Mouse (Mus musculus): ENCODE data around the gene Prss44. TPM values are rescaled to one million over a fixed set of nuclear protein-coding genes. Genes with fewer than 3 reads are reported as not detected.
A peak's percentile ranks its signal among the peaks of the same experiment; 100 is the strongest.

Gene Prss44
- total RNA-seq, 1 experiment: 1.5 TPM

DNA sequence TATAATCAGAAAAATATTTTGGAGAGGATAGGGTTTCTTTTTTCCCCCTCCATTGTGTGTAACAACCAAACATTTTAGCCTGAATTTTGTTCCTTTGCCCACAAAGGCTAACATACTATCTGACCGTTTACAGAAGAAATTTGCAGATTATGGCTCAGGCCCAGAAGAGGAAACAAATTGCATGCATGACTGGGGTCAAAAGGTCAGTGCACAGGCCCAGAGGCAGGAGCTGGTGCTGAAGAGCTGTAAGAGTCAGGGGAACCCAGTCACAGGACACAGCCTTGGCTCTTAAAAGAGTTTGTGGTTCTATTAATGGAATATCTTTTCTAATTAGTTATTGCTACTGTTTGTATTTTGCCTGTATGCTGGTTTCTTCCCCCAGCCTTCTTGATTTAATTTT lies 30.2 kb upstream of the Prss44 start:
- H3K4me1 ChIP-seq (ENCODE audit: control insufficient read depth in 2 of 2, insufficient read depth in 2 of 2, low read length in 2 of 2, poor library complexity in 1 of 2): no peaks in the 10 kb centered on the region
- no peaks in the 10 kb centered on the region for H3K9me3 ChIP-seq (ENCODE audit: control insufficient read depth, insufficient read depth, low read depth, low read length)
- H3K4me3 ChIP-seq (ENCODE audit: insufficient read depth in 1 of 2, low read depth in 1 of 2, low read length in 2 of 2, poor library complexity in 1 of 2, severe bottlenecking in 1 of 2): no peak overlapping the region
- DNase-seq (ENCODE audit: low read depth, low spot score): no peak
- no peaks in the 10 kb centered on the region for H3K36me3 ChIP-seq (ENCODE audit: control insufficient read depth, insufficient read depth, low read length, poor library complexity, severe bottlenecking)
- H3K27ac ChIP-seq (ENCODE audit: insufficient read depth, low read depth, low read length, poor library complexity, severe bottlenecking): no peak overlapping the region
- in situ Hi-C loops (cut with MboI; ENCODE audit: low sequenced_read_pairs in 2 of 2, unreplicated experiment in 2 of 2): no loop called here
- H3K9ac ChIP-seq (ENCODE audit: insufficient read depth, low read depth, low read length, poor library complexity, severe bottlenecking): no peak overlapping the region
- TF ChIP-seq CHD2 (IDR thresholded peaks at IDR 0.05; ENCODE audit: low read depth, low read length): no peak

DNA sequence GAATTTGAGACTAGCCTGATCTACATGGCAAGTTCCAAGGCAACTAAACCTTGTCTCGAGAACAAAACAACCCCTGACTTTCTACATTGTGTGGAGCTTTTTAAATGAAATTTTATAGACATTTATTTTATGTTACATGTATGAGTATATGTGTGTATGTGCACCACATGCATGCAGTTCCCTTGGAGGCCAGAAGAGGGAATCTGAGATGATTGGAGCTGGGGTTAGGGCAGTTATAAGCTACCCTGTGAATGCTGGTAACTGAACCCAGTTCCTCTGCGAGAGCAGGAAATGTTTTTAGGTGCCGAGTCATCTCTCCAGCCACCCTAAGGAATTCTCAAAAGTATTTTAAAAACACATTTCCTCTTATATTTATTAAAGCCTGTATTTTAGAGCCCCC lies 25.6 kb upstream of the Prss44 start:
- Histone ChIP-seq H3K27ac (ENCODE audit: insufficient read depth, low read depth, low read length, poor library complexity, severe bottlenecking) (no peak overlapping the region), H3K4me1 (ENCODE audit: control insufficient read depth in 2 of 2, insufficient read depth in 2 of 2, low read length in 2 of 2, poor library complexity in 1 of 2) (no peaks in the 10 kb centered on the region), H3K9ac (ENCODE audit: insufficient read depth, low read depth, low read length, poor library complexity, severe bottlenecking) (no peak overlapping the region), H3K36me3 (ENCODE audit: control insufficient read depth, insufficient read depth, low read length, poor library complexity, severe bottlenecking) (no peaks in the 10 kb centered on the region), H3K9me3 (ENCODE audit: control insufficient read depth, insufficient read depth, low read depth, low read length) (no peaks in the 10 kb centered on the region), H3K4me3 (ENCODE audit: insufficient read depth in 1 of 2, low read depth in 1 of 2, low read length in 2 of 2, poor library complexity in 1 of 2, severe bottlenecking in 1 of 2) (no peak overlapping the region)
- in situ Hi-C loops (cut with MboI; ENCODE audit: low sequenced_read_pairs in 2 of 2, unreplicated experiment in 2 of 2): no loop called here
- TF ChIP-seq ZNF384 (IDR thresholded peaks at IDR 0.05; ENCODE audit: low read depth, low read length): no peak
- no peak for TF ChIP-seq HCFC1 (IDR thresholded peaks at IDR 0.05; ENCODE audit: borderline replicate concordance, insufficient read depth, low read length)
- no peak for TF ChIP-seq ZC3H11A (IDR thresholded peaks at IDR 0.05; ENCODE audit: borderline replicate concordance, low read depth, low read length)
- no peak for TF ChIP-seq CHD2 (IDR thresholded peaks at IDR 0.05; ENCODE audit: low read depth, low read length)
- no peak for TF ChIP-seq MAFK (IDR thresholded peaks at IDR 0.05; ENCODE audit: insufficient read depth, low read depth, low read length)
- DNase-seq (ENCODE audit: low read depth, low spot score): no peak

- no peak overlapping the region for H3K4me3 ChIP-seq (ENCODE audit: insufficient read depth in 1 of 2, low read depth in 1 of 2, low read length in 2 of 2, poor library complexity in 1 of 2, severe bottlenecking in 1 of 2)
- in situ Hi-C loops (cut with MboI; ENCODE audit: low sequenced_read_pairs in 2 of 2, unreplicated experiment in 2 of 2): no loop called here
- DNase-seq (ENCODE audit: low read depth, low spot score): no peak
- no peaks in the 10 kb centered on the region for H3K9me3 ChIP-seq (ENCODE audit: control insufficient read depth, insufficient read depth, low read depth, low read length)
- no peaks in the 10 kb centered on the region for H3K4me1 ChIP-seq (ENCODE audit: control insufficient read depth in 2 of 2, insufficient read depth in 2 of 2, low read length in 2 of 2, poor library complexity in 1 of 2)
- H3K36me3 ChIP-seq (ENCODE audit: control insufficient read depth, insufficient read depth, low read length, poor library complexity, severe bottlenecking): peaks cover 2% of the 10 kb centered on the region; the same call in 1 of the 2 replicates
- TF ChIP-seq MAFK (IDR thresholded peaks at IDR 0.05; ENCODE audit: insufficient read depth, low read depth, low read length): no peak
- TF ChIP-seq ZNF384 (IDR thresholded peaks at IDR 0.05; ENCODE audit: low read depth, low read length): no peak
- TF ChIP-seq CHD2 (IDR thresholded peaks at IDR 0.05; ENCODE audit: low read depth, low read length): no peak
- no peak for TF ChIP-seq HCFC1 (IDR thresholded peaks at IDR 0.05; ENCODE audit: borderline replicate concordance, insufficient read depth, low read length)
- no peak for TF ChIP-seq ZC3H11A (IDR thresholded peaks at IDR 0.05; ENCODE audit: borderline replicate concordance, low read depth, low read length)
- no peak overlapping the region for H3K9ac ChIP-seq (ENCODE audit: insufficient read depth, low read depth, low read length, poor library complexity, severe bottlenecking)
- no peak overlapping the region for H3K27ac ChIP-seq (ENCODE audit: insufficient read depth, low read depth, low read length, poor library complexity, severe bottlenecking)
These were observed 23.3 kb upstream of the Prss44 start for GRCm38 (mm10) chr9:110790462-110790861.

DNA sequence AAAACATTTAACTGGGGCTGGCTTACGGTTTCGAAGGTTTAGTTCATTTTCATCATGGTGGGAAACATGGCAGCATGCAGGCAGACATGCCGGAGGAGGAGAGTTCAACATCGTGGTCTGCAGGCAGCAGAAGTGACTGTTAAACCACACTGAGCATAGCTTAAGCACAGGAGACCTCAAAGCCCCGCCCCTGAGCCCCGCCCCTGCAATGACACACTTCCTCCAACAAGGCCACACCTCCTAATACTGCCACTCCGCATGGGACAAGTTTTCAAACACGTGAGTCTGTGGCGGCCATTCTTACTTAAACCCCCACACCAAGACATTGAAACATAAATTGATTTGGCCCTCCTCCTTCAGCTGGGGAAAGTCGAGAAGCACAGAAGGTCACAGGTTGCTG lies 16.8 kb upstream of the Prss44 start:
- in situ Hi-C loops (cut with MboI; ENCODE audit: low sequenced_read_pairs in 2 of 2, unreplicated experiment in 2 of 2): no loop called here
- peak; percentile 62 for DNase-seq (ENCODE audit: low read depth, low spot score)
- H3K36me3 ChIP-seq (ENCODE audit: control insufficient read depth, insufficient read depth, low read length, poor library complexity, severe bottlenecking): peaks cover 3% of the 10 kb centered on the region; the same call in 1 of the 2 replicates
- H3K9me3 ChIP-seq (ENCODE audit: control insufficient read depth, insufficient read depth, low read depth, low read length): no peaks in the 10 kb centered on the region
- H3K9ac ChIP-seq (ENCODE audit: insufficient read depth, low read depth, low read length, poor library complexity, severe bottlenecking): peak overlapping the region; percentile 81
- peaks cover 0 to 2% of the 10 kb centered on the region in 2 experiments; a peak in 1 of 4 replicates for H3K4me1 ChIP-seq (ENCODE audit: control insufficient read depth in 2 of 2, insufficient read depth in 2 of 2, low read length in 2 of 2, poor library complexity in 1 of 2)
- TF ChIP-seq ZNF384 (IDR thresholded peaks at IDR 0.05; ENCODE audit: low read depth, low read length): 0 out of 2 replicates have a peak, but pooled peaks have one; percentile 4
- no peak for TF ChIP-seq MAFK (IDR thresholded peaks at IDR 0.05; ENCODE audit: insufficient read depth, low read depth, low read length)
- no peak for TF ChIP-seq CHD2 (IDR thresholded peaks at IDR 0.05; ENCODE audit: low read depth, low read length)
- no peak overlapping the region for H3K27ac ChIP-seq (ENCODE audit: insufficient read depth, low read depth, low read length, poor library complexity, severe bottlenecking)
- peak overlapping the region; percentile 60 for H3K4me3 ChIP-seq (ENCODE audit: insufficient read depth in 1 of 2, low read depth in 1 of 2, low read length in 2 of 2, poor library complexity in 1 of 2, severe bottlenecking in 1 of 2)

- Histone ChIP-seq H3K9ac (ENCODE audit: insufficient read depth, low read depth, low read length, poor library complexity, severe bottlenecking) (peak within 1 kb of the TSS; percentile 81), H3K4me1 (ENCODE audit: control insufficient read depth in 2 of 2, insufficient read depth in 2 of 2, low read length in 2 of 2, poor library complexity in 1 of 2) (peaks cover 0 to 2% of the 10 kb centered on the region in 2 experiments; a peak in 1 of 4 replicates), H3K27ac (ENCODE audit: insufficient read depth, low read depth, low read length, poor library complexity, severe bottlenecking) (no peak within 1 kb of the TSS), H3K9me3 (ENCODE audit: control insufficient read depth, insufficient read depth, low read depth, low read length) (no peaks in the 10 kb centered on the region), H3K36me3 (ENCODE audit: control insufficient read depth, insufficient read depth, low read length, poor library complexity, severe bottlenecking) (peaks cover 3% of the 10 kb centered on the region; the same call in 1 of the 2 replicates), H3K4me3 (ENCODE audit: insufficient read depth in 1 of 2, low read depth in 1 of 2, low read length in 2 of 2, poor library complexity in 1 of 2, severe bottlenecking in 1 of 2) (peak within 1 kb of the TSS; percentile 60)
- TF ChIP-seq MAFK (IDR thresholded peaks at IDR 0.05; ENCODE audit: insufficient read depth, low read depth, low read length): no peak
- TF ChIP-seq HCFC1 (IDR thresholded peaks at IDR 0.05; ENCODE audit: borderline replicate concordance, insufficient read depth, low read length): no peak
- no peak for TF ChIP-seq CHD2 (IDR thresholded peaks at IDR 0.05; ENCODE audit: low read depth, low read length)
- TF ChIP-seq ZNF384 (IDR thresholded peaks at IDR 0.05; ENCODE audit: low read depth, low read length): no peak
- no peak for DNase-seq (ENCODE audit: low read depth, low spot score)
- in situ Hi-C loops (cut with MboI; ENCODE audit: low sequenced_read_pairs in 2 of 2, unreplicated experiment in 2 of 2): no loop called here
These were observed 15.9 kb upstream of the Prss44 start, which contains the start of gene Prss42 for GRCm38 (mm10) chr9:110797866-110798265. Gene Prss42, plus strand, starts transcription at chr9:110798166.

All from ES-E14 (cell line).